Mouse (Mus musculus) thymus, postnatal 4 days (tissue): ENCODE results near the gene Irgm2.

Experiments
- DNase-seq: peaks from one replicate; pipeline ENCODE4 v3.0.0; 2021

The Irgm2 gene

DNA sequence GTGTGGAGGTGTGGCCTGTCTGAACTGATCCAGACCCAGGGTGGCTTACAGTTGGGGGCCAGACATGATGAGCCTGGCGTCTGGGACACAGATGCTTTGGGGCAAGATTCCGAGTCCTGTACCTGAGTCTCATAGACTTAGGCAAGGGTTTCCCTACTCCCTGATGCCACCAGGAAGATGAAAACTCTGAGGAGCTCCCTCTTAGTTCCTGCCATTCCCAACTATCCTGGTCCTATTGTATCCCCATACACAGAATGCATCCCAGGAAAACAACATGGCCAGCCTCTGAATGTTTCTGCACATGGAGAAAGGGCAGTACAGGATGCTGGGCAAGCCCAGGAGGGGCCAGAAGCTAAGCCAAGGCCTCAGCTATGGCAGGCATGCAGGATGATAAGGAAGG is 64.1 kb downstream of the Irgm2 start:
- DNase-seq, result no peak

DNA sequence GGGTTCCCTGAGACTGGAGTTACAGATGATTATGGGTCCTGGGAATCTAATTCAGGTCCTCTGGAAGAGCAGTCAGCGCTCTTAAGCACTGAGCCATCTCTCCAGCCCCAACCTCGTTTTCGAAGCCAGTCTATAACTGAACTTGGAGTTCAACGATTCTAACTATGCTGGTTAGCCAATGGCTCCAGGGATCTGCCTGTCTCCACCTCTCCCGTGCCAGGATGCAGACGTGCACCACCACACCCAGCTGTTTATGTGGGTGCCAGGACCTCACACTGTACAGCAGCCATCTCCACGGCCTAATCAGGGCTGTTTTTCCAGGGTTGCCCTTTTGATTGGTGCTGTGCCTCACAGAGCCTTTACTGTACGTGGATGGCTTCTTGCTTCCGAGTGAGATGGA is 65.1 kb downstream of the Irgm2 start:
- no peak for DNase-seq

DNA sequence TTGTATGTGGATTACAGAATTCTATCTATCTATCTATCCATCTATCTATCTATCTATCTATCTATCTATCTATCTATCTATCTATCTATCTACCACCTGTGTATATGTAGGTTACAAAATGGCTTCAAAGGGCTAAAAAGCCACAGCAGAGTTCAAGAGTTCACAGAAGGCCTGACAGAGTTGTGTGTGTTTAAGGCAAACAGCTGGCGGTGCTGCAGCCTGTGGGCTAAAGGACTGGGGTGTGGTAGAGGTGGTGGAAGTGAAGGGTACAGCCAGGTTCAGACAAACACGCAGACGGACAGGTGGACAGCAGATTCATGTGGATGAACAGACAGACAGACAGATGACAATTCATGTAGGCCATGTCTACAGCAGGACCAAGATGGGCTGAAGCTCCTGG is 68.9 kb downstream of the Irgm2 start:
- DNase-seq, result no peak
